Mouse (Mus musculus) bone marrow macrophage, adult 2 months (primary cell): ENCODE results near the gene Phgdh.

ENCODE experiments used
- CTCF ChIP-seq: IDR thresholded peaks from 2 replicates; pipeline ENCODE4 v1.5.1; 2012; ENCODE audit warnings: low read depth, mild to moderate bottlenecking, low read length, moderate library complexity
- POLR2A ChIP-seq: IDR thresholded peaks from 2 replicates; pipeline ENCODE4 v1.6.1; 2012; ENCODE audit warnings: mild to moderate bottlenecking, low read depth, low read length, borderline replicate concordance

DNA sequence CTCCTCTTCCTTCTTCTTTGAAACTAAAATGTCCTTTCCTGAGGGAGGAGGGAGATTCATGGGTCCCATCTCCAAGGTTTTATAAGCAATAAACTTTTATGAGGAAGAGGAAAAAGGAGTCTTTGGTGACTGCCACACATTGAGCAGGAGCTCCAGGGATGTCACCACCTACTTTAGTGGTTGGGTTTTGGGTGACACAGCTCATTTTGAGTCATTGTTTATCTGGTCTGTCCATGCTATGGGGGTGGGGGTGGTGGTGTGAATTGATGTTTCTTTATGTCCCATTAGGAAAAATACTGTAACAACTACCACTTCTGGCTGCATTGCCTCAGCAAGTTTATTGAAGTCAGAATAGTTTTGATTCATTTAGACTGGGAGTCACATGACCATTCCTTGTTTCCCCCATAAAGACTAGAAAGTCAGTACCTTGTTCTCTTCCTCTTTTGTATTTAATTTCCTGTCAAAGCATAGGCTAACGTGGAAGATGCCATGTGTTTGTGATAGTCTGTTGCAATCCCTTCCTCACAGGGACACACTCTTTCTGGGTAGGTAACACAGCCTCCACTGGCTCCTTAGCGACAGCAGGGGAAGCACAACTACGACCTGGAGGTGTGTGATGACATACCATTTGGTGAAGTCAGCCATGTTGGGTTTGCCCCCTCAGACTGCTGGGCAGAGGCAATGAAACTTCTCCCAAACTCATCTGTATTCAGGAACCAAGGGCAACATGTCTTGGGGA lies 17.0 kb upstream of the Phgdh start:
- TF ChIP-seq POLR2A (no peak), CTCF (no peak)
